Mouse (Mus musculus): ENCODE data around the gene Mrgprd. TPM values are rescaled to one million over a fixed set of nuclear protein-coding genes. Genes with fewer than 3 reads are reported as not detected.

Mrgprd gene
- polyA plus RNA-seq, 1 experiment, result not detected

DNA sequence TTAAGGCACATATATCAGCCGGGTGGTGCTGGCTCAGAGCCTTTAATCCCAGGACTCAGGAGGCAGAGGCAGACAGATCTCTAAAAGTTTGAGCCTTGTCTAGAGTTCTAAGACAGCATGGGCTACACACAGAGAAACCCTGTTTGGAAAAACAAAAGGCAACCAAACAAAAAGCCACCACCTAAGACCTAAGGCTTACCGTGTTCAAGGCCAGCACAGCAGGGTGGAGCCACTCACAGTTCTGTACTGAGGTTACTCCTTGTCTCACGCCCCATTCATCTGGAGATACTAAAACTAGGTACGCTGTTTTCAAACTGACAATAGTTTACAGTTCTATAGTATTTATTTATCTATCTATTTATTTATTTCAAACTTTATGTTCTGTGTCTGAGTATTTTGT lies 29.2 kb upstream of the Mrgprd start:
- Histone ChIP-seq H3K36me3 (ENCODE audit: control insufficient read depth) (no peaks in the 10 kb centered on the region), H3K9me3 (ENCODE audit: control insufficient read depth, low read length) (no peaks in the 10 kb centered on the region), H3K4me1 (ENCODE audit: control insufficient read depth) (peaks cover 21% of the 10 kb centered on the region), H3K27me3 (ENCODE audit: control insufficient read depth) (no peaks in the 10 kb centered on the region), H3K4me3 (replicated peaks) (no peak overlapping the region)
- TF ChIP-seq TAL1 (IDR thresholded peaks at IDR 0.05; ENCODE audit: low read length), result no peak
- TF ChIP-seq GATA1 (IDR thresholded peaks at IDR 0.05; ENCODE audit: low read length), result no peak

GRCm38 (mm10) chr7:145287410-145287809 lies 27.2 kb upstream of the Mrgprd start:
- peaks cover 14% of the 10 kb centered on the region for H3K4me1 ChIP-seq (ENCODE audit: control insufficient read depth)
- no peaks in the 10 kb centered on the region for H3K9me3 ChIP-seq (ENCODE audit: control insufficient read depth, low read length)
- no peaks in the 10 kb centered on the region for H3K36me3 ChIP-seq (ENCODE audit: control insufficient read depth)
- H3K4me3 ChIP-seq (replicated peaks), result no peak overlapping the region
- H3K27me3 ChIP-seq (ENCODE audit: control insufficient read depth), result no peaks in the 10 kb centered on the region
- TF ChIP-seq GATA1 (IDR thresholded peaks at IDR 0.05; ENCODE audit: low read length) (no peak), TAL1 (IDR thresholded peaks at IDR 0.05; ENCODE audit: low read length) (no peak)

DNA sequence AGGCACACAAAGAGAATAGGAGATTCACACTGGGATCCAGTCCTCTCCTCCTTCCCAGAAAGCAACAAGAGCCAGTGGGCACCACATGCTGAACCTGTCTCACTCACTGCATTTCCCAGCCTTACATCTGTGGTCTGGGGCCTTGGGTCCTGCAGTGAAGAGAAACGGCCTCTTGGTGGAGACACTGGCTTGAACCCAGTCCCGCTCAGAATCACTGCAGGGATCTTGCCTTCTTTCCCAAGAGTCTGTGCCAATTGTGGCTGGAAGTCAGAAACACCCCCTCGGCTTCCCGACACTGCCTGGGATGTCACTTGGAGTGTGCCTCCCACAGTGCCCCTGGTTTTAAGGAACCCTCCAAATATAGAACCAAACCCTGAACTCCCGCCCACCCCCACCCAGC lies 25.3 kb upstream of the Mrgprd start:
- Histone ChIP-seq H3K36me3 (ENCODE audit: control insufficient read depth) (no peaks in the 10 kb centered on the region), H3K9me3 (ENCODE audit: control insufficient read depth, low read length) (no peaks in the 10 kb centered on the region), H3K4me1 (ENCODE audit: control insufficient read depth) (no peaks in the 10 kb centered on the region), H3K27me3 (ENCODE audit: control insufficient read depth) (no peaks in the 10 kb centered on the region), H3K4me3 (replicated peaks) (no peak overlapping the region)
- TF ChIP-seq GATA1 (IDR thresholded peaks at IDR 0.05; ENCODE audit: low read length), result no peak
- no peak for TF ChIP-seq TAL1 (IDR thresholded peaks at IDR 0.05; ENCODE audit: low read length)

DNA sequence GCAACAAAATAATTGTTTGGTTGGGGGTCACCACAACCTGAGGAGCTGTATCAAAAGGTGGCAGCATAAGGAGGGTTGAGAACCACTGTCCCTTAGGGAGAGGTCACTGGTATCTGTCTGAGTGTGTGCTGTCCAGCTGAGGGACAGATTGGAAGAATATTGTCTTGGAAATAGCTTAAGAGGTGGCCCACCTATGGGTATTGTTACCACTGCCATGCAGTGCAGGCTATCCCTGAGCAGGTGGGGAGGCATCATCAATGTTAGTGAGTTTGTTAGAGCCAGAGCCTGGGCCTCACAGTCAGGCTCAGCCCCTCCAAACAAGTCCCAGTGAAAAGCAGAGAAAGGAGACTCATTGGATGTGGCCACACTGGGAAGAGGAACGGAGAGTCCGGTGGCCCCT lies 22.8 kb upstream of the Mrgprd start:
- no peaks in the 10 kb centered on the region for H3K9me3 ChIP-seq (ENCODE audit: control insufficient read depth, low read length)
- H3K4me3 ChIP-seq (replicated peaks), result no peak overlapping the region
- H3K4me1 ChIP-seq (ENCODE audit: control insufficient read depth), result no peaks in the 10 kb centered on the region
- H3K27me3 ChIP-seq (ENCODE audit: control insufficient read depth), result no peaks in the 10 kb centered on the region
- no peaks in the 10 kb centered on the region for H3K36me3 ChIP-seq (ENCODE audit: control insufficient read depth)
- TF ChIP-seq TAL1 (IDR thresholded peaks at IDR 0.05; ENCODE audit: low read length) (no peak), GATA1 (IDR thresholded peaks at IDR 0.05; ENCODE audit: low read length) (no peak)

- H3K36me3 ChIP-seq (ENCODE audit: control insufficient read depth), result no peaks in the 10 kb centered on the region
- H3K4me3 ChIP-seq (replicated peaks), result no peak overlapping the region
- H3K4me1 ChIP-seq (ENCODE audit: control insufficient read depth), result no peaks in the 10 kb centered on the region
- no peaks in the 10 kb centered on the region for H3K9me3 ChIP-seq (ENCODE audit: control insufficient read depth, low read length)
- H3K27me3 ChIP-seq (ENCODE audit: control insufficient read depth), result no peaks in the 10 kb centered on the region
- no peak for TF ChIP-seq TAL1 (IDR thresholded peaks at IDR 0.05; ENCODE audit: low read length)
- TF ChIP-seq GATA1 (IDR thresholded peaks at IDR 0.05; ENCODE audit: low read length), result no peak
Observed at GRCm38 (mm10) chr7:145292726-145293125, 21.9 kb upstream of the Mrgprd start.

DNA sequence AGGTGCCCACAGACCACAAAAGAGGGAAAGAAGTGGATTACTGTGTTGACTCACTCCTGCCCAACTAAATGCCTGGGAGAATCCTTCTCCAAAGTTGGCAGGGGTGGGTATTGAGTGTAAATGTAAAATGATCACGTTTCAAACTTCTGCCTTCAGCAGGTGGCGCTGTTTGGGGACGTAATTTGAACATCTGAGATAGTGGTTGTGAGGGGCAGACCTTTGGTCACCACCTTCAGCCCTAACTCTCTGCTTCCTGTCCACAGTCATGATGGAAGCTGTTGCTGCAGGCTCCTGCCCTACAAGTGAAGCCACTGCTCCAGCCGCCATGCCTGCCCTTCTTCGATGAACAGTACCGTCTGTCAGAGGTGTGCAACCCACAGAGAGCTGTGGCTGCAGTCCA lies 20.8 kb upstream of the Mrgprd start:
- Histone ChIP-seq H3K27me3 (ENCODE audit: control insufficient read depth) (no peaks in the 10 kb centered on the region), H3K36me3 (ENCODE audit: control insufficient read depth) (no peaks in the 10 kb centered on the region), H3K9me3 (ENCODE audit: control insufficient read depth, low read length) (no peaks in the 10 kb centered on the region), H3K4me3 (replicated peaks) (no peak overlapping the region), H3K4me1 (ENCODE audit: control insufficient read depth) (no peaks in the 10 kb centered on the region)
- TF ChIP-seq TAL1 (IDR thresholded peaks at IDR 0.05; ENCODE audit: low read length) (no peak), GATA1 (IDR thresholded peaks at IDR 0.05; ENCODE audit: low read length) (no peak)

GRCm38 (mm10) chr7:145298666-145299490 lies 15.8 kb upstream of the Mrgprd start:
- Histone ChIP-seq H3K9me3 (ENCODE audit: control insufficient read depth, low read length) (no peaks in the 10 kb centered on the region), H3K4me1 (ENCODE audit: control insufficient read depth) (peaks cover 5% of the 10 kb centered on the region), H3K4me3 (replicated peaks) (no peak overlapping the region), H3K36me3 (ENCODE audit: control insufficient read depth) (no peaks in the 10 kb centered on the region), H3K27me3 (ENCODE audit: control insufficient read depth) (no peaks in the 10 kb centered on the region)
- TF ChIP-seq TAL1 (IDR thresholded peaks at IDR 0.05; ENCODE audit: low read length) (no peak), GATA1 (IDR thresholded peaks at IDR 0.05; ENCODE audit: low read length) (no peak)

GRCm38 (mm10) chr7:145299562-145300320 lies 14.9 kb upstream of the Mrgprd start:
- Histone ChIP-seq H3K9me3 (ENCODE audit: control insufficient read depth, low read length) (no peaks in the 10 kb centered on the region), H3K4me1 (ENCODE audit: control insufficient read depth) (peaks cover 5% of the 10 kb centered on the region), H3K4me3 (replicated peaks) (no peak overlapping the region), H3K27me3 (ENCODE audit: control insufficient read depth) (no peaks in the 10 kb centered on the region), H3K36me3 (ENCODE audit: control insufficient read depth) (no peaks in the 10 kb centered on the region)
- no peak for TF ChIP-seq GATA1 (IDR thresholded peaks at IDR 0.05; ENCODE audit: low read length)
- no peak for TF ChIP-seq TAL1 (IDR thresholded peaks at IDR 0.05; ENCODE audit: low read length)

DNA sequence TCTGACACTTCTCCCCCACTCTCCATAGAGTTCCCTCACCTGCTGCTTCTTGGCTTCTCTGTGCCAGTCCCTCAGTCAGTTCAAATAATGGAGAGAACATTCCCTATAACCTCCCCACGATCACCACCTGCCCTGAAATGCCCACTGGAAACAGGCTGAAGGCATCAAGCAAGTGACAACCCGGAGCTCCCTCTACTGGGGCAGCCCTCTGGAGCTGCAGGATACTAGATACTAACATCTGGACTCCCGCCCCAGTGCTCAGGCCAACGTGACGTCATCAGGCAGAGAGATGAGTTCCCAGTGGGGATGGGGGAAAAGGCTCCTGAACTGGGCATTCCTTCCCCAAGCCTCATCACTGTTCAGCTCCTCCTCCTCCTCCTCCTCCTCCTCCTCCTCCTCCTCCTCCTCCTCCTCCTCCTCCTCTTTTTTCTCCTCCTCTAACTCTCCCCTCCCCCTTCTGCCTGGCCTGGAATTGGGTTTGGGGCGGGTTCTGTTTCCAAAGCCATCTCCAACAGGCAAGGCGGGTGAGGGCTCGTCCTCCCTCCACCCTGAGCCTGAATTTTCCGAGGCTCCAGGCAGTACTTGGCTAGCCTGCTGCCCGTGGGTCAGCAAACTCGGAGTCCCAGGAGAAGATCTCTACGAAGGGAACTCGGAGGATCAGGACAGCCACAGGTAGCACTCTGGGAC lies 14.2 kb upstream of the Mrgprd start, which contains the start of gene Mrgprf:
Mrgprf (plus strand) TSS at position 508 of the 687 bp plus-strand sequence.
- H3K9me3 ChIP-seq (ENCODE audit: control insufficient read depth, low read length), result no peaks in the 10 kb centered on the region
- no peak within 1 kb of the TSS for H3K4me3 ChIP-seq (replicated peaks)
- TF ChIP-seq GATA1 (IDR thresholded peaks at IDR 0.05; ENCODE audit: low read length) (no peak), TAL1 (IDR thresholded peaks at IDR 0.05; ENCODE audit: low read length) (no peak)
- H3K27me3 ChIP-seq (ENCODE audit: control insufficient read depth), result no peaks in the 10 kb centered on the region
- peaks cover 5% of the 10 kb centered on the region for H3K4me1 ChIP-seq (ENCODE audit: control insufficient read depth)
- no peaks in the 10 kb centered on the region for H3K36me3 ChIP-seq (ENCODE audit: control insufficient read depth)

Measured in erythroblast, embryonic 14.5 days (primary cell).